Mouse (Mus musculus) T-cell, adult 66 days (primary cell): ENCODE data around the gene Syp. TPM values are rescaled to one million over a fixed set of nuclear protein-coding genes. Genes with fewer than 3 reads are reported as not detected.

Experiments used
- total RNA-seq, 2 experiments: library from RNA; stranded (reverse); gene quantifications; 3 replicates in 1 of 2; 4 replicates in 1 of 2; pipeline ENCODE4 v1.2.4; 2023

Gene Syp
- 1 to 10 TPM; 1.2 to 1.3 TPM for total RNA-seq

GRCm38 (mm10) chrX:7638401-7639091 lies at the start of gene Syp:
Gene Syp (plus strand): TSS chrX:7638471.

GRCm38 (mm10) chrX:7604879-7605574 lies 33.2 kb upstream of the Syp start, which contains the start of gene Ccdc22:
Gene Ccdc22 (minus strand): TSS chrX:7605517.

GRCm38 (mm10) chrX:7606783-7607182 lies 31.5 kb upstream of the Syp start, which contains the start of gene Cacna1f:
Gene Cacna1f (plus strand): TSS chrX:7607083.

DNA sequence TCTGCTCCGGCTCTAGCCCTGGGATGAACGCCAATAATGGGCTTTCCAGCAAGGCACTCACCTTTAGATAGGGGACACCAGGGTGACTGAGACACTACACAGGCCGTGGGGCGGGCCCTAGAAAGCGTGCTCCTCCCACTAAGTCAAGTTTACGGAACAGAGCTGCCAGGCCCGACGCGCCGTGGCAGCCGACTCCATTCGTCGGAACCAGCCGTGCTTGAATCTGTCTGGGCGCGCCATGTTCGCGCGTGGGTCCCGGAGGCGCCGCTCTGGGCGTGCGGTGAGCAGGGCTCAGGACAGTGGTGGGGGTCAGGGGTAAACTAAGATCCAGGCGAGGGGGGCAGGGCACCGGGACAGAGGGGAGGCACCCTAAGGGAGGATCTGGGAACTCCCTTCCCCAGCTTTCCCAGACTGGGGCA lies 19.0 kb downstream of the Syp start, which contains the start of gene Prickle3:
Prickle3 (plus strand) TSS at position 40 of the 419 bp plus-strand sequence.

DNA sequence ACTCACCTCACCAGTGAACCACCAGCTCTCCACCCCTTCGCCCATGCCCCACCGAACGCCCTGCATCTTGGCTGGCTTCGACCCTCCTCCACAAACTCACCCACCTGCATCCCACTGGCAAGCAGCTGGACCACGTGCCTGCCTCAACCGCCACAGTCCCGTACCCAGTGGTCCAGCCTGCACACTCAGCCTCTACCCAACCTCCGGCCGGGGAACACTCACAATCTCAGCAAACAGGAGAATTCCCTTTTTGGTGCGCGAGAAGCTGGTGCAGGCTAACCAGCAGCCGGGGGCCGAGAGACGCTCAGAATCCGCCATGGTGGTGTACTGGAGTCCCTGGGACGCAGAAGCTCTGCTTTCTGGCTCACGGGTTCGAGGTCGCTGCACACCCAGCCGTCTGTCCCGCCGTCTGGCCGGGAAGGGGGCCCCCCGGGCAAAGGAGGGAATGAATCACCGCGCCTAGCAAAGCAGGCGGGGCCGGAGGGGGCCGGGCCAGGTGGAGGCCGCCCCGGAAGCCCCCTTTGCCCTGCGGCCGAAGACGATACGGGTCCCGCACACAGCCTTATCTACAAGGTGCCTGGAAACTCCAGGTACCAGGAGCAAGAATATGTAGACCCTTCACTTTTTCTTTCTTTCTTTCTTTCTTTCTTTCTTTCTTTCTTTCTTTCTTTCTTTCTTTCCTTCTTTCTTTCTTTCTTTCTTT lies 32.8 kb downstream of the Syp start, which contains the start of gene Plp2:
Plp2 (minus strand) TSS at position 470 of the 703 bp plus-strand sequence.

GRCm38 (mm10) chrX:7680864-7681263 lies 42.6 kb downstream of the Syp start, which contains the start of gene Magix:
Gene Magix (minus strand): TSS chrX:7681251.

DNA sequence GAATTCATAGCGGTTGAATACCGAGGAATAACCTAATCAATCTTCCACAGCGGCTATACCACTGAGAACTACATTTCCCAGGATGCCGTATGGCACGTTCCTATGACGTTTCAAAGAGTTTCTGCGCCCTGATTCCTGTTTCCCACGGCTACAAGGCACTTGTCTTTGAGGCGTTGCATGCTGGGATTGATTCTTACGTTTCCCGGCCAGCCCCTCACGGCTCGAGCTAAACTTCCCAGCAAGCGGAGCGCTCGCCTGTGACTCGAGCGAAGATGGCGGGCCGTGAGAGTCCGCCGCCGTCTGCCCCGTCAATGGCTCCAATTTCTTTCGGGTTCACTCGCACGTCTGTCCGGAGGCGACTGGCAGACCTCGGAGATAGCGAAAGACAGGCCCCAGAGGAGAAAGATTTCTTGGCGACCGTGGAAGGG lies 58.7 kb downstream of the Syp start, which contains the start of gene Gpkow:
Gpkow (plus strand) TSS at position 178 of the 428 bp plus-strand sequence.

Other genes with a start within 250 kb of the Syp start
- gene Foxp3, start 64.8 kb upstream of the Syp start, total RNA-seq, result 10 to 100 TPM; 24.9 to 29.5 TPM
- 10 to 100 TPM; 13.8 to 19.6 TPM for gene Ppp1r3f, start 64.2 kb upstream of the Syp start, total RNA-seq
- gene Ccdc22, start 33.0 kb upstream of the Syp start, total RNA-seq, result 10 to 100 TPM; 23.3 to 32.6 TPM
- under 1 TPM in 1 of 2 experiments, not detected in 1; 0.30 TPM for gene Cacna1f, start 31.4 kb upstream of the Syp start, total RNA-seq
- gene Prickle3, start 18.8 kb downstream of the Syp start, total RNA-seq, result 10 to 100 TPM; 29.7 to 31.5 TPM
- gene Plp2, start 32.9 kb downstream of the Syp start, total RNA-seq, result 10 to 100 TPM; 40.6 to 42.5 TPM
- not detected for gene Magix, start 42.8 kb downstream of the Syp start, total RNA-seq
- 10 to 100 TPM; 46.6 to 47.9 TPM for gene Gpkow, start 58.7 kb downstream of the Syp start, total RNA-seq
- gene Wdr45, start 75.9 kb downstream of the Syp start, total RNA-seq, result 100 to 1,000 TPM in 1 of 2 experiments, 10 to 100 TPM in 1; 96.7 to 116 TPM
- not detected for gene Gm45208, start 83.8 kb downstream of the Syp start, total RNA-seq
- gene Praf2, start 90.0 kb downstream of the Syp start, total RNA-seq, result 10 to 100 TPM; 18.8 to 20.1 TPM
- not detected for gene Ccdc120, start 112.4 kb downstream of the Syp start, total RNA-seq
- 10 to 100 TPM; 20.3 to 30.5 TPM for gene Tfe3, start 124.1 kb downstream of the Syp start, total RNA-seq
- gene Gripap1, start 151.3 kb downstream of the Syp start, total RNA-seq, result 100 to 1,000 TPM; 164 to 170 TPM
- gene Kcnd1, start 183.8 kb downstream of the Syp start, total RNA-seq, result 1 to 10 TPM; 1.4 to 2.0 TPM
- 100 to 1,000 TPM; 176 to 193 TPM for gene Otud5, start 202.9 kb downstream of the Syp start, total RNA-seq
- gene Pim2, start 239.8 kb downstream of the Syp start, total RNA-seq, result 100 to 1,000 TPM in 1 of 2 experiments, 10 to 100 TPM in 1; 97.4 to 107 TPM
- 10 to 100 TPM; 28.5 to 36.5 TPM for gene Slc35a2, start 245.6 kb downstream of the Syp start, total RNA-seq